Mouse (Mus musculus): ENCODE data around the gene Meis1. TPM values are rescaled to one million over a fixed set of nuclear protein-coding genes. Genes with fewer than 3 reads are reported as not detected.

The Meis1 gene
- polyA plus RNA-seq, 1 experiment: 31.3 TPM

GRCm38 (mm10) chr11:18877626-18878011, 141.2 kb downstream of the Meis1 start:
- Histone ChIP-seq H3K4me1 (ENCODE audit: control insufficient read depth, insufficient read depth, low read length) (no peaks in the 10 kb centered on the region), H3K4me3 (replicated peaks; ENCODE audit: extremely low read depth, low read depth, low read length) (peak overlapping the region; percentile 70)
- TF ChIP-seq POLR2A (IDR thresholded peaks at IDR 0.05; ENCODE audit: borderline replicate concordance, extremely low read depth, low read depth, low read length) (peak; percentile 67; the same call in 1 of the 2 replicates), CTCF (IDR thresholded peaks at IDR 0.05; ENCODE audit: insufficient read depth, low read length) (peak; percentile 40; the same call in 1 of the 2 replicates)
- DNase-seq: peak; percentile 49
- 2% methylated on average over 25 of the region's 27 CpGs for WGBS

- DNase-seq: peak; percentile 45
- WGBS: 3% methylated on average over 40 of the region's 40 CpGs
- peak overlapping the region; percentile 26 for H3K4me3 ChIP-seq (replicated peaks; ENCODE audit: extremely low read depth, low read depth, low read length)
- H3K4me1 ChIP-seq (ENCODE audit: control insufficient read depth, insufficient read depth, low read length): no peaks in the 10 kb centered on the region
- TF ChIP-seq POLR2A (IDR thresholded peaks at IDR 0.05; ENCODE audit: borderline replicate concordance, extremely low read depth, low read depth, low read length): no peak
- no peak for TF ChIP-seq CTCF (IDR thresholded peaks at IDR 0.05; ENCODE audit: insufficient read depth, low read length)
These were observed 141.7 kb downstream of the Meis1 start for GRCm38 (mm10) chr11:18876886-18877625.

- H3K4me3 ChIP-seq (replicated peaks; ENCODE audit: extremely low read depth, low read depth, low read length): peak overlapping the region; percentile 26
- no peak for DNase-seq
- no peaks in the 10 kb centered on the region for H3K4me1 ChIP-seq (ENCODE audit: control insufficient read depth, insufficient read depth, low read length)
- 36% methylated on average over 27 of the region's 27 CpGs for WGBS
- TF ChIP-seq POLR2A (IDR thresholded peaks at IDR 0.05; ENCODE audit: borderline replicate concordance, extremely low read depth, low read depth, low read length) (no peak), CTCF (IDR thresholded peaks at IDR 0.05; ENCODE audit: insufficient read depth, low read length) (no peak)
These were observed 142.6 kb downstream of the Meis1 start for GRCm38 (mm10) chr11:18875911-18876885.

GRCm38 (mm10) chr11:18875001-18875902, 143.5 kb downstream of the Meis1 start:
- Histone ChIP-seq H3K4me1 (ENCODE audit: control insufficient read depth, insufficient read depth, low read length) (no peaks in the 10 kb centered on the region), H3K4me3 (replicated peaks; ENCODE audit: extremely low read depth, low read depth, low read length) (peak overlapping the region; percentile 8)
- no peak for DNase-seq
- WGBS: 15% methylated on average over 27 of the region's 27 CpGs
- TF ChIP-seq CTCF (IDR thresholded peaks at IDR 0.05; ENCODE audit: insufficient read depth, low read length): no peak
- TF ChIP-seq POLR2A (IDR thresholded peaks at IDR 0.05; ENCODE audit: borderline replicate concordance, extremely low read depth, low read depth, low read length): no peak

GRCm38 (mm10) chr11:18874278-18875000, 144.3 kb downstream of the Meis1 start:
- TF ChIP-seq CTCF (IDR thresholded peaks at IDR 0.05; ENCODE audit: insufficient read depth, low read length) (no peak), POLR2A (IDR thresholded peaks at IDR 0.05; ENCODE audit: borderline replicate concordance, extremely low read depth, low read depth, low read length) (no peak)
- Histone ChIP-seq H3K4me1 (ENCODE audit: control insufficient read depth, insufficient read depth, low read length) (no peaks in the 10 kb centered on the region), H3K4me3 (replicated peaks; ENCODE audit: extremely low read depth, low read depth, low read length) (no peak overlapping the region)
- no peak for DNase-seq
- WGBS: 21% methylated on average over 18 of the region's 18 CpGs

- TF ChIP-seq POLR2A (IDR thresholded peaks at IDR 0.05; ENCODE audit: borderline replicate concordance, extremely low read depth, low read depth, low read length): no peak
- TF ChIP-seq CTCF (IDR thresholded peaks at IDR 0.05; ENCODE audit: insufficient read depth, low read length): no peak
- no peak for DNase-seq
- H3K4me3 ChIP-seq (replicated peaks; ENCODE audit: extremely low read depth, low read depth, low read length): no peak overlapping the region
- 32% methylated on average over 9 of the region's 9 CpGs for WGBS
- H3K4me1 ChIP-seq (ENCODE audit: control insufficient read depth, insufficient read depth, low read length): no peaks in the 10 kb centered on the region
These were observed 145.1 kb downstream of the Meis1 start for GRCm38 (mm10) chr11:18873451-18874277.

- H3K4me1 ChIP-seq (ENCODE audit: control insufficient read depth, insufficient read depth, low read length): no peaks in the 10 kb centered on the region
- no peak for TF ChIP-seq POLR2A (IDR thresholded peaks at IDR 0.05; ENCODE audit: borderline replicate concordance, extremely low read depth, low read depth, low read length)
- no peak for DNase-seq
- no peak overlapping the region for H3K4me3 ChIP-seq (replicated peaks; ENCODE audit: extremely low read depth, low read depth, low read length)
- 32% methylated on average over 3 of the region's 3 CpGs for WGBS
These were observed 146.0 kb downstream of the Meis1 start for GRCm38 (mm10) chr11:18872793-18873192.

Measured in lung, adult 2 months (tissue).